Mouse (Mus musculus): ENCODE results near the gene Cpn1. TPM values are rescaled to one million over a fixed set of nuclear protein-coding genes. Genes with fewer than 3 reads are reported as not detected.
"Not testable (repeated sequence)": the region's sequence is repeated elsewhere in the genome, so short reads cannot be mapped to it uniquely, and the experiment has no call there.

The Cpn1 gene
- total RNA-seq, 2 experiments from 2014 or later: not detected

GRCm38 (mm10) chr19:43980711-43981110, 5.6 kb downstream of the Cpn1 start:
- no peak for DNase-seq

GRCm38 (mm10) chr19:43977799-43978198, 8.6 kb downstream of the Cpn1 start:
- no peak for DNase-seq

GRCm38 (mm10) chr19:43976661-43977060, 9.7 kb downstream of the Cpn1 start:
- DNase-seq: peak; percentile 14

GRCm38 (mm10) chr19:43974221-43974620, 12.1 kb downstream of the Cpn1 start:
- no peak for DNase-seq

- no peak for DNase-seq
Measured at GRCm38 (mm10) chr19:43973711-43974110, 12.6 kb downstream of the Cpn1 start.

DNA sequence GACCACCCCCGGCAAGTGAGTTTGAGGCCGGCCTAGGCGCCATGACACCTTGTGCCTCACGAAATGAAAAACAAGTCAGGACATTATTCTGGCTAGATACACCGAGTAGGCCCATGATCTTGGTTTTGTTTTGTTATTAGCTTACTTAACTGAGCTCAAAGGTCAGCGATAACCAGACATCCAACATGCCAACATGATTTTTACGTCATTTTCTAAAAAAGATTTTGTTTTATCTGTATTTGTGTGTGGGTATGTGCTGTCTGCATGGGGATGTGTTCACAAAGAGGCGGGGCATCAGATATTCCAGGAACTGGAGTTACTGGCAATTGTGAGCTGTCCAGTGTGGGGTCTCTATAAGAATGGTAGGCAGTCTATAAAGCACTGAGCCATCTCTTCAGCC, 14.2 kb downstream of the Cpn1 start:
- no peak for DNase-seq

DNA sequence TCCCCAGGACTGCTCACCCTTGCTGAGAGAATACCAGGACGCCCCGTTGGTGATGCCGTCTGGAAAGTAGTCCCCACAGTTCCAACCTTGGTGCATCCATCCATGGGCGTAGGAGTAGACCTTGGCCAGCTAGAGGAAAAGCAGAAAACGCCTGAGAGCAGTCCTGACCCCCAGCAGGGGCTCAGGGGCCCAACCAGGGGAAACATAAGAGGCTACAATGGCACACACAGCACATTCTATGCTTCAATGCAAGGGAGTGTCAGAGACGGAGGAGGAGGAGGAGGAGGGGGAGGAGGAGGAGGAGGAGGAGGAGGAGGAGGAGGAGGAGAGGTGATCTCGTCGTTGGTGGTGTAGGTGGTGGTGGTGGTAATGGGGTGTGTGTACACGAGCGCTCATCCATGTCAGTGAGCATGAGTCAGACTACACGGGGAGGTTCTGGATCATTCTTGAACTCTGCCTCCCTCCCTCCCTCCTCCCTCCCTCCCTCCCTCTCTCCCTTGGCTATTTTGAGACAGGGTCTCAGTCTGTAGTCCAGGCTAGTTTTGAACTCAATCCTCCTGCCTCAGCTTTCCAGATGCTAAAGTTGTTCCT, 17.8 kb downstream of the Cpn1 start:
- no peak for DNase-seq

DNA sequence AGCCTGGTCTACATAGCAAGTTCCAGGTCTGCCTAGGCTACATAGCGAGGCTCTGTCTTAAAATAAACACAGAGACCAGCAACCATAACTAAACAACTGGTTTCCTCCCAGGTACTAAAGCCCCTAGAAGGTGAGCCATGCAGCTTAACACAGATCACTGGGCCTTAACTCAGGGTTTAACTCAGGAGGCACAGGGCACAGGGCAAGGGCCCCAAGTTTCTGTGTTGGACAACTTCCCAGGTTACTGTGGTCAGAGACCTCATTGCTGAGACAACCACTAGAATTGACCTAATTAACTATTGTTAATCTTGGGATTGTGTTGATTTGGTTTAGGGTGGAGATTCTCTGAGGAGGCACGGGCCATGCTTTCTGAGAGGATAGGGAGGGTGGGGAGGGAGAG, 19.9 kb downstream of the Cpn1 start:
- DNase-seq: no peak

DNA sequence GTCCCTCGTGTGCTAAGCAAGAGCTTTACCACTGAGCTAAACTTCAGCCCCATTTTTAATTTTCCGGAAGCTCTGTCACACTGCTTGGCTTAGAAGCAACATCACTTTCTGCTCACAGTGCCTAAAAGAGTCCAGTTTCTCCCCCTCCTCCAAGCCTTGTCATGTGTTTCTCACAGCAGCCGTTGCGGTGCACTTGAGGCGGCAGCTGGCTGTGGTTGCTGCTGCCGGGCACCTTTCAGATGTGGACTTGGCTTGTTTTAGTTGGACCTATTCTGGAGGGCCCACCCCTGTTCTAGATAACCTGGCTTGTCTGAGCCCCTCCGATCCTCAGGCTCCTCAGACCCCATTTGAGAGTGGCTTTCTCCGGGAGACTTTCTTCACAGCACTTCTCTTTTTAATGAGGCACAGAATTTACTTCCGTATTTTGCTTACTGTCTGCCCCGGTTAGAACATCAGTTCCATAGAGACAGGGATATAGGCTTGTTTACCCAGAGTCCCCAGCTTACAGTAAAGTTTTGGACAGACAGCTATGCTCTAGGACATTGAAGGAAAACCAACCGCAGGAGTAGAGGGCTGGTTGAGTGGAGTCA, 20.8 kb downstream of the Cpn1 start:
- no peak for DNase-seq

DNA sequence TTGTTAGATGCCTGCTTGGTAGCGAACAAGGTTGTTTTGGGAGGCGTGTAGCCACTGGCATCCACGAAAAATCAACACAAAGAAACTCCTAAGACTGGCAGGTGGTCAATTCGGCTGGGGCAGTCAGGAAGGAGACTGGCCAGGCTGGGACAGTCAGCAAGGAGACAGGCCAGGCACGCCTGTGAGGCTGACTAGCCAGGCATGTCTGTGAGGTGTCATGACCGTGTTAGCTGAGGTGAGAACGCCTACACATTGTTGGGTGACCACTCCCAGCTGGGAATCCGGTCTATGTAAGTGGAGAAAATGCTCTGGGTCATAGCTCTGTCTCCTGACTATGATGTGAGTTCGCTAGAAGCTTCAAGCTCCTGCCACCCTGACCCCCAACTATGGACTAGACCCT, 23.6 kb downstream of the Cpn1 start:
- no peak for DNase-seq

DNA sequence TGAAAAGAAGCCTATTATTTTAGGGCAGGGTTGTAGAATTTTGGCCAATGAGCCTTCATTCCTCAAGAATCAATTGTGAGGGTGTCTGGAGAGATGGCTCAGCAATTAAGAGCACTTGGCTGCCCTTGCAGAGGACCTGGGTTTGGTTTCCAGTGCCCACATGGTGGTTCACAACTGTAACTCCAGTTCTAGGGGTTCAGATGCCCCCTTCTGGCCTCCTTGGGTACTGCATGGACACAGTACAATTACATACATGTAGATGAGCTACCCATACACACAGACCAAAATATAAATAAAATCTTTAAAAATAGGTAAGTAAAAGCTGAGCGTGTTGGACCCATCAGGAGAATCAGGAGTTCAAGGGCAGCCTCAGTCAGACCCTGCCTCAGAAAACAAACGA, 25.2 kb downstream of the Cpn1 start:
- DNase-seq: no peak

DNA sequence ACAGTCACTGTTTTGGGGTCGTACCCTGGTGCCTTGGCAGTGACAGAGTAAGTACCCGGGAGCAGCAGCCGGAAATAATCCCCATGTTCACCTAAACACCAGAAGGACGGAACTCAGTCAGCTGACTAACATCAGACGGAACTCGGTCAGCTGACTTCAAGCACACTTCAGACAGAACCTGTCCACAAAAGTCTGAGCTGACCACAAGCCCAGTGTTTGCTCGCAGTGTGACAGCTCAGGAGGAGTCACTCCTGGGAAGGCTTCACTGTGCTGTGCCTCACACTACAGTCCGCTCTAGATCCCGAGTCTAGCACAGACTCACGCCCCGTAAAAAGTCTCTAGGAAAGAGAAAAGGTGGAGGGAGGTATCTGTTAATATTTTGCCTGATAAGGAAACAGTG, 26.3 kb downstream of the Cpn1 start:
- DNase-seq: no peak

DNA sequence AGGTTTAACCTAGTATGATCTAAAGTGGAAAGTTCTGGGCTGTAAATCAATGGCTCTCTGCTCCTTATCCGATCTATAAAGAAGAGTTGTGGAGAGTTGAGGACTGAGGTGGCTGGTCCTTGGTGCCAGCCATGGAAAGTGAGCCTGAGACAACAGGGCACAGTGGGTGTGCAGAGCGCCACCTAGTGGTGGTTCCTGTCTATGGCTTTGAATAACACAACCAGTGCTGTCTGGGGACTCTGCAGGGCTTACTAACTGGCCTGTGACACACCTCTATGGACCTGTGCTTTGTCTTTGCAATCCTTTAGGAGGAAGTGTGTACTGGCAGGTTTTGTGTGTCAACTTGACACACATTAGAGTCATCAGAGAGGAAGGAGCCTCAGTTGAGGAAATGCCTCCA, 27.2 kb downstream of the Cpn1 start:
- peak; percentile 81 for DNase-seq

DNA sequence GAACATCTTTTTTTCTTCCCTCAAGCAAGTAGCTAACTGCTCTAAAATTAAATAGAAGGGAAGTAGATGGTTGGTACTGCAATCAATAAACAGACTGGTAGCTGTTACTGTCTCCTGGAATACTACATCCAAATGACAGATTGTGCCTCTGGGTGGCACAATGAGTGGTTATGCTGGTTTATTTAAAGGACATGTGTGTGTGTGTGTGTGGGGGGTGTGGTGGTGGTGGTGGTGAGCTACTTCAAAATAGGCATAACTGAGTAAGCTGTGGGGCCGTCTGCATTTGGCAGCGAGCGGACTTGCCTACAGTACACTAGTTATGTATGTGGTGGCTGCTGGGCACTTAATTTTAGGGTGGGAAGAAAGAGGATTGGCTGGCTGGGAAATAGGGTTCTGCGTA, 28.5 kb downstream of the Cpn1 start:
- DNase-seq: no peak

DNA sequence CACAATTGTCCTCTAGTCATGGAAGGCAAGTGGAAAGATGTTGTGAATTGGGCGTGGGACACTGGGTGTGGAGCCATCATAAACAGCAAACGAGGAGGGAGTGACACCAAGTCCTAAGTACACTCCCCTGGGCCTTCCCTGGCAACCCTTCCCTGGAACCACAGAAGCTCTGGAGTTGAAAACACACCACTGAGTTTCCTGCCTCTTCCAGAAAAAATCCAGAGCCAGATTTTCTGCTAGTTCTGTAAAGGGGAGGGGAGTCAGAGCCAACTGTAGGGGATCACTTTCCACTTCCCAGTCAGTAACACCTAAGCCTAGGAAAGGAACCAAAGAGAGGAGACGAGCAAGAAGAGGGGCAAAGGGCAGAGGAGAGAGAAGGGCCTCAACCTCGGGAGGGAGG, 29.0 kb downstream of the Cpn1 start:
- DNase-seq: no peak

DNA sequence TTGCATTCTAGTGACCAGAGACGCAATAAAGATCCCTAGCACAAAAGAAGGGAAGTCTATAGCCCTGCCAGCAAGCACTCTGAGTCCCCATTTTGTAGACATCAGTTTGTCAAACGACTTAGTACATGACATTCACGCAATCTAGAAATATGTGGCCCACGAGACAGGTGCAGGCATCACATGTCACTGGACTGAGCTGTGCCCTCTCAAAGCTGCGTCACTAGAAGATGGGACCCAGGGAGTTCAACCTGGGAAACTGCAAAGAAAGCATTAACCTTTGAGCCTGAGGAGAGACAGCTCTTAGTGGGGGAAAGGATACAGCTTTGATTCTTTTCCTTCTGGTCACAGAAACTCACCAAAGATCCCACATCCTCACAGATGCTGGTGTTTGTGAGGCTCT, 31.1 kb downstream of the Cpn1 start:
- DNase-seq: no peak

GRCm38 (mm10) chr19:43954864-43955263, 31.5 kb downstream of the Cpn1 start:
- DNase-seq: no peak

- not testable (repeated sequence) for DNase-seq
Measured at GRCm38 (mm10) chr19:43952936-43953335, 33.4 kb downstream of the Cpn1 start.

- no peak for DNase-seq
Measured at GRCm38 (mm10) chr19:43949111-43949810, 37.1 kb downstream of the Cpn1 start.

GRCm38 (mm10) chr19:43944566-43944965, 41.8 kb downstream of the Cpn1 start:
- DNase-seq: no peak

DNA sequence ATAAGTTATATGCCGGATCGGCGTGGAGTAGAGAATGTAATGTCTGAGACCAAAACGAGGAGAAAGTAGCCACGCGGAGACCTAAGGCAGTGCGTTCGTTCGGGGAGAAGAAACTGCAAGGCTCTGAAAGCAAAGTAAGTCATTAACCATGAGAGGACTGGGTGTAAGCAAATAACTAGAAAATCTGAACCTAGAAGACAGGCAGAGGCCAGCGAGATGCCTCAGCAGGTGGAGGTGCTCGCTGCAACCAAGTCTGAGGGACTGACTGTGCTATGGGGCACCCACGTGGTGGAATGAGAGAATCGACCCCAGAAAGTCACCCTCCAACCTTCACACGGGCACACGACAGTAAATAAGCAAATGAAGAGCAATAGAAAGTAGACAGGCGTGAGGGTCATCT, 43.3 kb downstream of the Cpn1 start:
- no peak for DNase-seq

DNA sequence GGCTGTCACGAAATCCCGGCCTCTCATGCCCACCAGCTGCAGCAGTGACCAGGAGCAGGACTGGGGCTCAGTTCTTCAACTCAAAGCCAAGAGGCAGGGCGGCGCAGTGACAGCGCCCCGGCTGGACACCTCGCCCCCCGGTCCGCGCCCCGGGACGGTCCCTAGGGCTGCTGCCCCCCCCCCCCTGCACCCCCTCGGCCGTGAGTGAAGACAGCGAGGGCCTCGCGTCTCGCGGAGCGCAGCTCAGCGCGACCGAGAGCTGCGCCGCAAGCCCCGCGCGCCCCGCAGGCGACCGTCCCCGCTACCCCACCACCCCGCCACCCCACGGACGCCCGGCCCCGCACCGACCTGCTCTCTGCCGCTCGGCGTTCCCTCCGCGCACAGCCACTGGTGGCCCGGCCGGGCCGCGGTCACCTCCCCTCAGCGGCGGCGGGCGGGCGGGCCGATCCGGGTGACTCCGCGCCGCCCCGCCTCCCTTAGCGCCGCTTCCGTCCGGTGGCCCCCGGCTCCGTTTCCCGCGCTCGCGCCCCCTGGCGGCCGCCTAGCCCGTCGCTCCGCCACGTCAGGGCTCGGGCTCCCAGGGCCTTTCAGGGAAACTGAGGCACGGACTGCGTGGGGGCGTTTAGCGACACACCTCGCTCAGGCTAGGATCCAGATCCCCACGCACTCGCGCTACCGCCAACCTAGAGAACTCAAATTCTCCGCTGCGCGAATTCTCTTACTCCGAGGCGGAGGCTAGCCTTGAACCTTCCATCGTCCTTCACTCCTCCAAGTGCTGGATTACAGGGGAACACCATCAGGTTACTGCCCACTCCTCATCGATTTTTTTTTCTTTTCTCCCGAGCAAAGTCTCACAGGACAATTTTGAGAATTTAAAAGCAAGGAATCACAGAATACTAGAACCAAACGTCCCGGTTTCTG, 46.3 kb downstream of the Cpn1 start, which contains the start of gene Dnmbp:
Dnmbp (minus strand) TSS at position 423 of the 921 bp plus-strand sequence.
- DNase-seq: peak; percentile 92

DNA sequence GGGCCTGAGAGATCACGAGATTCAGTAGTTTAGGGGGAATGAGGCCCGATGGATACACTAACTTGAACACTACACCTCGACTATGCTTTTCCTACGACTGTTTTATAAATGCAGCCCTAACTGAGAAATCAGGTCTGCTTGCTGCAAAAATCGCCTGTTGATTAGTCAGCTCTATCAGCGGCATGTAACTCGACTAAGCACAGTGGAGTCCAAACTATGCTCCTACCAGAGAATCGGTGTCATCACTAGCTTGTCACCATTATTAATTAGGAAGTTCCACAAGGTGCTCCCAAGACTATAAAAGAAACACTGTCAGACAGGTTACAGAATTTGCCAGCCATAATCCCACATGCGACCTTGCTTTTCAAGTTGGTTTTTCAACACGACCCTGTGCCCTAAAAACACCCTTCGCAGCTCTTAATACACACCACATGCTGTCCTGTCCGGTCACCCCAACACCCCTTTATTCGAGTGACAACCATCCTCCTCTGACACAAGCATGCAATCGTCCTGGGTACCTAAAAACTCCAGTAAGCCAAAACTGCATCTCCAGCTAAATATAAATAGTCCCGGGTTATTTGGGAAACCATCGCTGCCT, 47.1 kb downstream of the Cpn1 start:
- no peak for DNase-seq

Data from heart, postnatal 4 days (tissue).